Mouse (Mus musculus): ENCODE measurements around the gene Lrp2. TPM values are rescaled to one million over a fixed set of nuclear protein-coding genes. Genes with fewer than 3 reads are reported as not detected.

Gene Lrp2
- total RNA-seq, 1 experiment: 124 TPM

DNA sequence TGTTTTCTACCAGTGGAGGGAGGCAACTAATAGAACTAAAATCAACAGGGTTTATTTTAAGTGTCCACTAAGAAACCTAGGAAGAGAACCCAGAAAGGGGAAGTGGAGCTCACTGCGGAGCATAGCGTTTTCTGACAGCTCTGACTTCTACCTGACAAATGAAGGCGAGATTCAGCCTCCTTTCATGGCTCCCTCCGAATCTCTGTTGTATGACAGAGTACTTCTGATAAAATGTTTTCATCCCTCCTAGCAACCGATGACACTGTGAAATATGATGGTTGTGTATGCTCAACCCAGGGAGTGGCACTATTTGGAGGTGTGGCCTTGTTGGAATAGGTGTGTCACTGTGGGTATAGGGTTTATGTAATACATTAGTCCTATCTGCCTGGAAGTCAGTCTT, 203.0 kb downstream of the Lrp2 start:
- Histone ChIP-seq H3K4me1 (ENCODE audit: control insufficient read depth in 2 of 2, insufficient read depth in 2 of 2, low read length in 2 of 2, poor library complexity in 1 of 2) (peaks cover 0 to 7% of the 10 kb centered on the region in 2 experiments; a peak in 2 of 4 replicates), H3K36me3 (ENCODE audit: control insufficient read depth, insufficient read depth, low read length, poor library complexity, severe bottlenecking) (no peaks in the 10 kb centered on the region), H3K4me3 (ENCODE audit: insufficient read depth in 1 of 2, low read depth in 1 of 2, low read length in 2 of 2, poor library complexity in 1 of 2, severe bottlenecking in 1 of 2) (no peak overlapping the region), H3K9ac (ENCODE audit: insufficient read depth, low read depth, low read length, poor library complexity, severe bottlenecking) (no peak overlapping the region), H3K9me3 (ENCODE audit: control insufficient read depth, insufficient read depth, low read depth, low read length) (no peaks in the 10 kb centered on the region), H3K27ac (ENCODE audit: insufficient read depth, low read depth, low read length, poor library complexity, severe bottlenecking) (no peak overlapping the region)
- DNase-seq (ENCODE audit: low read depth, low spot score): no peak
- TF ChIP-seq HCFC1 (IDR thresholded peaks at IDR 0.05; ENCODE audit: borderline replicate concordance, insufficient read depth, low read length) (no peak), ZC3H11A (IDR thresholded peaks at IDR 0.05; ENCODE audit: borderline replicate concordance, low read depth, low read length) (no peak), ZNF384 (IDR thresholded peaks at IDR 0.05; ENCODE audit: low read depth, low read length) (no peak), CHD2 (IDR thresholded peaks at IDR 0.05; ENCODE audit: low read depth, low read length) (no peak), MAFK (IDR thresholded peaks at IDR 0.05; ENCODE audit: insufficient read depth, low read depth, low read length) (no peak)
- in situ Hi-C loops (cut with MboI; ENCODE audit: low sequenced_read_pairs in 2 of 2, unreplicated experiment in 2 of 2): no loop called here

- Histone ChIP-seq H3K27ac (ENCODE audit: insufficient read depth, low read depth, low read length, poor library complexity, severe bottlenecking) (no peak overlapping the region), H3K4me3 (ENCODE audit: insufficient read depth in 1 of 2, low read depth in 1 of 2, low read length in 2 of 2, poor library complexity in 1 of 2, severe bottlenecking in 1 of 2) (no peak overlapping the region), H3K9me3 (ENCODE audit: control insufficient read depth, insufficient read depth, low read depth, low read length) (no peaks in the 10 kb centered on the region), H3K36me3 (ENCODE audit: control insufficient read depth, insufficient read depth, low read length, poor library complexity, severe bottlenecking) (no peaks in the 10 kb centered on the region), H3K4me1 (ENCODE audit: control insufficient read depth in 2 of 2, insufficient read depth in 2 of 2, low read length in 2 of 2, poor library complexity in 1 of 2) (peaks cover 0 to 7% of the 10 kb centered on the region in 2 experiments; a peak in 2 of 4 replicates), H3K9ac (ENCODE audit: insufficient read depth, low read depth, low read length, poor library complexity, severe bottlenecking) (no peak overlapping the region)
- peak; percentile 22 for DNase-seq (ENCODE audit: low read depth, low spot score)
- TF ChIP-seq ZC3H11A (IDR thresholded peaks at IDR 0.05; ENCODE audit: borderline replicate concordance, low read depth, low read length) (0 out of 2 replicates have a peak, but pooled peaks have one; percentile 6), CHD2 (IDR thresholded peaks at IDR 0.05; ENCODE audit: low read depth, low read length) (no peak)
- in situ Hi-C loops (cut with MboI; ENCODE audit: low sequenced_read_pairs in 2 of 2, unreplicated experiment in 2 of 2): no loop called here
Measured at GRCm38 (mm10) chr2:69381740-69382139, 204.1 kb downstream of the Lrp2 start.

DNA sequence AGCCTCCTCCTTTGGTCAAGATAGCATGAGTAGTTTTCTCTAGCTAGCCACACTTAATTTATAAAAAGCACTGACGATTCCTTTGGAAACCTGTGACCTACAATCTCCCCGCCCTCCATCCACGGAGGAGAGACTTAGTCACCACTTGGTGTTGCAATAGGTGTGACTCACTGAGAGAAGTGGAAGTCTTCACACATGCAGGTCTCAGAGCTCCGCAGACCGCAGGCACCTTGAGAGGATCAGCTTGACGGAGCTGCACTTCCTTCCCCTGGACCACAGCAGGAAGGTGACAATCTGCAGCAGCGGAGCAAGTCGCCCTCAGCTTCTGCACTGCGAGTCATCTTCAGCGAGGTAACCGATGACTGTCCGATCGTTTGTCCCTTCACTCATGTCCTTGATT, 205.6 kb downstream of the Lrp2 start, which contains the start of gene Dhrs9:
Dhrs9 (plus strand) TSS at position 165 of the 400 bp plus-strand sequence.
- Histone ChIP-seq H3K4me3 (ENCODE audit: insufficient read depth in 1 of 2, low read depth in 1 of 2, low read length in 2 of 2, poor library complexity in 1 of 2, severe bottlenecking in 1 of 2) (no peak within 1 kb of the TSS), H3K9me3 (ENCODE audit: control insufficient read depth, insufficient read depth, low read depth, low read length) (no peaks in the 10 kb centered on the region), H3K4me1 (ENCODE audit: control insufficient read depth in 2 of 2, insufficient read depth in 2 of 2, low read length in 2 of 2, poor library complexity in 1 of 2) (peaks cover 0 to 7% of the 10 kb centered on the region in 2 experiments; a peak in 2 of 4 replicates), H3K9ac (ENCODE audit: insufficient read depth, low read depth, low read length, poor library complexity, severe bottlenecking) (no peak within 1 kb of the TSS), H3K27ac (ENCODE audit: insufficient read depth, low read depth, low read length, poor library complexity, severe bottlenecking) (no peak within 1 kb of the TSS), H3K36me3 (ENCODE audit: control insufficient read depth, insufficient read depth, low read length, poor library complexity, severe bottlenecking) (no peaks in the 10 kb centered on the region)
- no peak for DNase-seq (ENCODE audit: low read depth, low spot score)
- TF ChIP-seq ZC3H11A (IDR thresholded peaks at IDR 0.05; ENCODE audit: borderline replicate concordance, low read depth, low read length) (no peak), CHD2 (IDR thresholded peaks at IDR 0.05; ENCODE audit: low read depth, low read length) (no peak), ZNF384 (IDR thresholded peaks at IDR 0.05; ENCODE audit: low read depth, low read length) (no peak), MAFK (IDR thresholded peaks at IDR 0.05; ENCODE audit: insufficient read depth, low read depth, low read length) (no peak), HCFC1 (IDR thresholded peaks at IDR 0.05; ENCODE audit: borderline replicate concordance, insufficient read depth, low read length) (no peak)
- in situ Hi-C loops (cut with MboI; ENCODE audit: low sequenced_read_pairs in 2 of 2, unreplicated experiment in 2 of 2): no loop called here

DNA sequence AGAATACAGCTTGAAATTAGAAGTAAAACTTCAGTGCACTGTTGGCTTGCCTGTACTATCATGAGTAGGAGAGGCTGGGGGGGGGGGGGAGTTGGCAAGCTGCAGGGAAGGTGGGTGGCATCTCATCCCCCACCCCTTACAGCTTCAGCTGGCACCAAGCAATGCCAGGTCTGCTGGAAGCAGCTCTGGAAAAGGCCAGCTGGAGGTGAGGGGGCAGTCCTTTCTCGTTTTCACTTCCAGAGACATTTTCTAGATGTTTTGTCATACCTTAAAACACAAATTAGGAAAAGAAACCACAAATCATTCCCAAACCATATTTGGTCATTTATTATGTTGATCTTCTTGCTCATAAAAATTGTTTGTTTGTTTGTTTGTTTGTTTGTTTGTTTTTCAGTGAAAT, 206.1 kb downstream of the Lrp2 start:
- TF ChIP-seq MAFK (IDR thresholded peaks at IDR 0.05; ENCODE audit: insufficient read depth, low read depth, low read length): no peak
- TF ChIP-seq ZNF384 (IDR thresholded peaks at IDR 0.05; ENCODE audit: low read depth, low read length): no peak
- TF ChIP-seq HCFC1 (IDR thresholded peaks at IDR 0.05; ENCODE audit: borderline replicate concordance, insufficient read depth, low read length): no peak
- TF ChIP-seq ZC3H11A (IDR thresholded peaks at IDR 0.05; ENCODE audit: borderline replicate concordance, low read depth, low read length): no peak
- TF ChIP-seq CHD2 (IDR thresholded peaks at IDR 0.05; ENCODE audit: low read depth, low read length): no peak
- DNase-seq (ENCODE audit: low read depth, low spot score): no peak
- Histone ChIP-seq H3K9me3 (ENCODE audit: control insufficient read depth, insufficient read depth, low read depth, low read length) (no peaks in the 10 kb centered on the region), H3K36me3 (ENCODE audit: control insufficient read depth, insufficient read depth, low read length, poor library complexity, severe bottlenecking) (no peaks in the 10 kb centered on the region), H3K27ac (ENCODE audit: insufficient read depth, low read depth, low read length, poor library complexity, severe bottlenecking) (no peak overlapping the region), H3K4me1 (ENCODE audit: control insufficient read depth in 2 of 2, insufficient read depth in 2 of 2, low read length in 2 of 2, poor library complexity in 1 of 2) (peaks cover 0 to 7% of the 10 kb centered on the region in 2 experiments; a peak in 2 of 4 replicates), H3K9ac (ENCODE audit: insufficient read depth, low read depth, low read length, poor library complexity, severe bottlenecking) (no peak overlapping the region), H3K4me3 (ENCODE audit: insufficient read depth in 1 of 2, low read depth in 1 of 2, low read length in 2 of 2, poor library complexity in 1 of 2, severe bottlenecking in 1 of 2) (no peak overlapping the region)
- in situ Hi-C loops (cut with MboI; ENCODE audit: low sequenced_read_pairs in 2 of 2, unreplicated experiment in 2 of 2): no loop called here

DNA sequence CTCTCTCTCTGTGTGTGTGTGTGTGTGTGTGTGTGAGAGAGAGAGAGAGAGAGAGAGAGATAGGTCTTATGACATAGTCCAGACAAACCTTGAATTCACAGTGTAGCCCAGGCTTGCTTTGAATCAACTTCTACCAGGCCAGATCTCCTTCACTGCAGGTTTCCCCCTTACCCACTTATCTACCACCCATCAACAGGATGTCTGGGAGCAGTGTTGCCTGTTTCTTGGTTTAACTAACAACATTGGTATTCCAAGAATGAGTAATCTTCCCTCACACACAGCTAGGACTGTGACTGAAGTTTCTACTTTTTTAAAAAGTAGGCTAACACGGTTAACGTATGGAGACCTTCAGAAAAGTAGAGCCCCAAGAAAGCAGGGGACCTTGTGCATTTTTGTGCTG, 209.1 kb downstream of the Lrp2 start:
- in situ Hi-C loops (cut with MboI; ENCODE audit: low sequenced_read_pairs in 2 of 2, unreplicated experiment in 2 of 2): no loop called here
- H3K4me3 ChIP-seq (ENCODE audit: insufficient read depth in 1 of 2, low read depth in 1 of 2, low read length in 2 of 2, poor library complexity in 1 of 2, severe bottlenecking in 1 of 2): no peak overlapping the region
- DNase-seq (ENCODE audit: low read depth, low spot score): no peak

More for the DNA sequence above, 209.1 kb downstream of the Lrp2 start:
- Histone ChIP-seq H3K9ac (ENCODE audit: insufficient read depth, low read depth, low read length, poor library complexity, severe bottlenecking) (no peak overlapping the region), H3K36me3 (ENCODE audit: control insufficient read depth, insufficient read depth, low read length, poor library complexity, severe bottlenecking) (no peaks in the 10 kb centered on the region), H3K9me3 (ENCODE audit: control insufficient read depth, insufficient read depth, low read depth, low read length) (no peaks in the 10 kb centered on the region), H3K27ac (ENCODE audit: insufficient read depth, low read depth, low read length, poor library complexity, severe bottlenecking) (no peak overlapping the region), H3K4me1 (ENCODE audit: control insufficient read depth in 2 of 2, insufficient read depth in 2 of 2, low read length in 2 of 2, poor library complexity in 1 of 2) (peaks cover 0 to 7% of the 10 kb centered on the region in 2 experiments; a peak in 2 of 4 replicates)
- TF ChIP-seq ZNF384 (IDR thresholded peaks at IDR 0.05; ENCODE audit: low read depth, low read length): no peak

Other genes with a start within 250 kb of the Lrp2 start
- gene Abcb11, start 243.4 kb downstream of the Lrp2 start, total RNA-seq (2012; rRNA removed): 0.37 and 1.1 TPM in 2 replicates
- 0.11 and 0.40 TPM in 2 replicates for gene Dhrs9, start 205.6 kb downstream of the Lrp2 start, total RNA-seq (2012; rRNA removed)
- 7.8 and 8.3 TPM in 2 replicates for gene Bbs5, start 61.1 kb upstream of the Lrp2 start, total RNA-seq (2012; rRNA removed)
- gene Klhl41, start 84.1 kb upstream of the Lrp2 start, total RNA-seq (2012; rRNA removed): 0.37 and 0.40 TPM in 2 replicates
- gene Fastkd1, start 127.5 kb upstream of the Lrp2 start, total RNA-seq (2012; rRNA removed): 13.7 and 17.8 TPM in 2 replicates
- 24.7 and 32.2 TPM in 2 replicates for gene Ppig, start 136.5 kb upstream of the Lrp2 start, total RNA-seq (2012; rRNA removed)
- gene Ccdc173, start 203.5 kb upstream of the Lrp2 start, total RNA-seq (2012; rRNA removed): 0.98 and 1.1 TPM in 2 replicates
- 8.0 and 9.6 TPM in 2 replicates for gene Phospho2, start 203.6 kb upstream of the Lrp2 start, total RNA-seq (2012; rRNA removed)
- 2.7 and 5.0 TPM in 2 replicates for gene Klhl23, start 235.9 kb upstream of the Lrp2 start, total RNA-seq (2012; rRNA removed)